Mouse (Mus musculus): ENCODE data around the gene Ephb1. TPM values are rescaled to one million over a fixed set of nuclear protein-coding genes. Genes with fewer than 3 reads are reported as not detected.
A peak's percentile ranks its signal among the peaks of the same experiment; 100 is the strongest.

Gene Ephb1
- total RNA-seq, 2 experiments from 2014 or later: 1.8 to 2.1 TPM

DNA sequence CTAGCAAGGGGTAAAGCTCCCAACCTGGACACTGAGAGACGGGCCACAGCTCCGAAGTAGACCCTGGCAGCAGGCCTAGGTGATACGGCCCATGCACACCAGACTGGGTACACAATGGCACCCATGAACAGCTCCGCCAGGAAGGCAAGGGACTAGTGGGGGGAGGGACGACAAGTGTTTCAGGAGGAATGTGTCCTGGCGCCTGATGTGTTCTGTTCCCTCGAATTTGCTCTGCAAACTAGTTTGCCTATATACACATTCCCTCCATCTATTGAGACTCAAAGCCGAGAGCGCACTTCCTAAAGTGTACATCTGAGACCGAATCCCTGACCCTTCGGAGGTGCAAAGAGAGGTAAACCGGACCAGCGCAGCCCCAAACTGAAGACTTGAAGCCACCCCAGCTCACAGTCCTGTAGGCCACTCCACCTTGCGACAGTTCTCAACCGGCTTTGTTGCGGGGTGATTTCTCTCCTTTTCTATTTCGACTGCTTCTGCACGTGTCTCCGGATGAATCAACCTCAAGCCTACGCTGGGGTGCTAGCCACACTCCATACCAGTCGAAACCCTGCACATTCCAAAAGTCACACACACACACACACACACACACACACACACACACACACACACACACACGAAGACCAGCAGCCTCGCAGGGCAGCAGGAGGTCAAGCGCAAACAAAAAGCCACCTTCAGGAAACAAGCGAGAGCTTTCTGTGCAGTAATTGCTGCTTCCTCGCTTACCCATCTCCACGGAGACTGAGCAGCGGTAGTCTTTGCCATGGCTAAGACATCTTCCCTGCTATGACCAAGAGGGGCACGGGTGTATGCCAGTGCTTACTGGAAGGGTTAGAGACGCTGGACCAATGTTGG is 2.1 kb downstream of the Ephb1 start:
- DNase-seq (ENCODE audit: low spot score in 2 of 2): no peak

DNA sequence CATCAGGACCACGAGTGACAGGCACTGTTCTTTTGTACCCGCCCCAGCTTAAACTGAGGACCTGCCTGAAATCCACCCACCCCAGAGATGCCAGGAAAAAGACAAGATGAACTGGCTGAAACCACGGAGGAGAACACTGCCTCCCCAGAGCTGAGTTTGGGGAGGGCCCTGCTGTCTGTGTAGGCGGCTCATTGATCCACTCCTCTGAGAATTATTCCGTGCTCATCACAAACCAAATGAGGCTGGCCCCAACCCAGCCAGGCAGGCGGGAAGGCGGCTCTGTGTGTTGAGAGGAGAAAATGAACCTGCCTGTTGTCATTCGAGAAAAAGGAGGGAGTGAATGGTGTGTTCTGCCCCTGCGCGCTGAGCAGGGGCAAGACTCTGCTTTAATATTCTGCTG is 2.8 kb downstream of the Ephb1 start:
- no peak for DNase-seq (ENCODE audit: low spot score in 2 of 2)

DNA sequence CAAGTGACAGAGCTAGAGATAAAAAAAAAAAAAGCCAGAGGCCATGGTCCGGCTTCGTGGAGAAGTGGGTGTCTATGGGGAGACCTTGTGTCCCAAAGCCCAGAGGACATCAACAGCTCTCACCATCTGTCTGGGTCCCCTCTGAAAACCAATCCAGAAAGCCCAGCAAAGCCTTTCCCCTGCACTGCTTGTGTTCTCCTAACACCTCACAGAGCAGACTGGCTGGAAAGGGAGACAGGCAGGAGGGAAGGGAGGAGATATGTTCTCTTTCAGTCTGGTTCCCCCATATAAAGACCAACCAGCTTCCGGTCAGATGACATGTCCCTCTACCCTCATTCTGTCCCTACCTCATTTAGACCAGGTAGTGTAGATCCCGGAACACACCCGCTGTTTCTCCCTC is 3.3 kb downstream of the Ephb1 start:
- no peak for DNase-seq (ENCODE audit: low spot score in 2 of 2)

DNA sequence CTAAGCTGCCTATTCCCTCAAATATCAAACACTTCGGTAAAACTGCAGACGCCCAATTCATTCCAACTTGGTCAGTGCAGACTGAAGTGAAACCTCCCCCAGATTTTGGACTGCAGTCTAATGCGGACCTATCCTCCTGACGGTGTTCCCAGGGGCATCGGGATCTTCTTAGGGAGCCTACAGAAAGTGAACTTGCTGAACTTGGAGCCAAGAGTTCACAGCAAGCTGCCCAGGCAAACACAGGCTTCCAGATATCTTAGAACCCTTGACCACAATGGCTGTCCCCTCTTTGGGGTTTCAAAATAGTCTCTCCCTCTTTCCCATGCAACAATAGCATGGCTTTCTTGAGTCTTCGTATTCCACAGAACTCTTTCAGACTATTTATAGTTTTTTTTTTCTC is 3.8 kb downstream of the Ephb1 start:
- no peak for DNase-seq (ENCODE audit: low spot score in 2 of 2)

DNA sequence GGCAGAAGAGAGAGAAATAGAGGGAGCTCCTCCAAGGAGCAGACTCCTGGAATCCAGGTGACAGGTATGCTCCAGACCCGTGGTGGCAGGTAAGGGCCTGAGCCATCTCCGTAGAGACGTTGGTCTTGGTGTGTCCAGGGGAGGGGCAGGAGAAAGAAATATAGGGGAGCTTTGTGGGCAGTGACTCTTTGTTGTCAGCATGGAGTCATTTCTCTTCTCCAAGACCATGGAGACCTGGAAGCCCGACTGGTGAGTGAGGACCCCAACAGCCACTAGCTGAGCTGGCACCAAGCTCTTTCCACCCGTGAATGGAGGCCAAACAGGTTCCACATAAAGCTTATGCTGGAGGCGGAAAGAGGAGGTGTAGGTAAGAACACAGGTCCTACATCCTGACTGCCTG is 4.4 kb downstream of the Ephb1 start:
- no peak for DNase-seq (ENCODE audit: low spot score in 2 of 2)

GRCm38 (mm10) chr9:102346801-102347200 is 7.7 kb downstream of the Ephb1 start:
- no peak for DNase-seq (ENCODE audit: low spot score in 2 of 2)

DNA sequence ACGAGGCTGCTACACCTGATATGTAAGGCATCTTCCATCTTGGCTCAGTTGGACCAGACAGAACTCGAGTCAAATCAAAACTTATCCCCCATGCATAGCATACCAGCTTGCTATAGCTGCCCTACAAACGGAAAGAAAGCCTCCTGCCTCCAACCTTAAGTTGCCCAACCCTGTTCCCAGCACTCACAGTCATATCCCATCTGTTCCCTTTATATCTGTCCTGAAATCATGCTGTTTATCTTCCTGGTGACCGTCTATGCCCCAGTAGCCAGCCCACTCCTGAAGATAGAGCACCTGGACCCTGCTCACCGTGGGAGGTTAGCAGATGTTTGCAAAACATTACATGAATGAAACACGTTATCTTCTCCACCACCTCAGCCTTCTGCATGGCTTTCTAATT is 9.0 kb downstream of the Ephb1 start:
- DNase-seq (ENCODE audit: low spot score in 2 of 2): no peak

DNA sequence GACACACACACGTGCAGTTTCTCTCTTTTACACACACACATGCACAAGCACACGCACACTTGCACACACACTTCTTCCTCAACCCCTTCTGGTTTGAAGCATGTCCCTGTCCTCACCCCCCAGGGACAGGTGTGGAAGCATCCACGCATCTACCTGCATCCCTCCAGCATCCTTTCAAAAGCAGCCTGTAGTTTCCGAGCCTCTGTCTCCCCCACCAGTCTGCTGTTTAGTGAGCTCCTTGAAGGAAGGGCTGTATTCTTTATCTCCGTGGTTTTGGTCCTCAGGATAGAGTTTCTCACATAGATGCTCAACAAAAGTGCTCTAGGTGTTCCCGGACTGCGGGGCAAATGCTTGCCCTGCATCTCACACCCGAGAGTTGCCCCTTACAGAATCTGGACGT is 9.4 kb downstream of the Ephb1 start:
- no peak for DNase-seq (ENCODE audit: low spot score in 2 of 2)

DNA sequence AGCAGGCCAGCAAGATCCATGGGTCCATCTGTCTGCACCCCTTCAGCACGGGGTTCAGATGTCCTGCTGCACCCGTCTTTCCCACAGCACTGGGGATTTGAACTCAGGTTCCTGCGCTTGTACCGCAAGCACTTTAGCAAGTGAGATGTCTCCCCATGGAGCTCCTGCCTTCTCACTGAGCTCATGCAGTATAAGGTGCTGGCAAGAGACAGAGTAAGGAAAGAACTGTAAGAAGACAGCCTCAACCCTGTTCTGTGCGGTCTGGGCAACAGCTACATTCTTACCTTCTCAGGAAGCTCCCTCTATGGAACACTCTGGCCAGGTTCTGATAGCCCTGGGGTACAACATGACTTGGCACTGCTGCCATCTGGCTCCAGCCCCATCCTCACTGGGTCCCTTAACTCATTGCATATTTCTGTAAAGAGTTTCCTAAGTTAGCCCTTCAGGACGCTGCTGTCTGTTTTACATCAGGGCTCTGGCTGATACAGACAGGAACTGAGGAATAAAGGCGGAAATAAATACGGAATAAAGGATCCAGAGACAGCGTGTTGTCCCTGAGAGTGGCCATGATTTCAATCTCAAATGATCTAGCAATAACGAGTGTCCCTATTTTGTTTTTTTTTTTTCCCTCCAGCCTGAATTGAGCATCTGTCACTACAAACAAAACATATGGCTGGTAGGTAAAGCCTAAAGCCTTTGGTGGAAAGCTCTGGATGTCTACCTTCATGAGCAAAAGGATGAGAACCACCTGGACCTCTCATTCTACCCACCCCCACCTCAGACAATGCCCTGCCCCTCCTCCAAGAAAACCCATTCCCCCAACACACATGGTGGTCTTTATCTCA is 10.2 kb downstream of the Ephb1 start:
- DNase-seq (ENCODE audit: low spot score in 2 of 2): no peak

DNA sequence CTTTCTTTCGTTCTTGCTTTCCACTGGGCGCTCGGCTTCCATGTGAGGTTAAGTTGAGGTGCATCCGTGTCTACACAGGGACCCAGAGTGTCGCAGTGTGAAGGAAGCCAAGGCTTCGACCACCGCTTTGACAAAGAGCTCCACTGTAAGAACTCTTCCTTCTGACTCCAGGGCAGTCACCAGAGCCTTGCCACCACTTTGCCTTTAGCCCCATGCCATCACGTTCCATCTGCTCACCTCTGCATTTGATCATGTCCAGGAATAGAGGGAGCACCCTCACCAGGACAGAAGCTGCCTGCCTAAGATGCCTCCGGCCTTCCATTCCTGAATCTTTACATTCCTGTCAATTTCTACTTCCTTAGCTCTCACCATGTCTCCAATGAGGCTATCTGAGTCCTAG is 11.4 kb downstream of the Ephb1 start:
- no peak for DNase-seq (ENCODE audit: low spot score in 2 of 2)

GRCm38 (mm10) chr9:102342026-102342425 is 12.5 kb downstream of the Ephb1 start:
- DNase-seq (ENCODE audit: low spot score in 2 of 2): no peak

GRCm38 (mm10) chr9:102340768-102341167 is 13.7 kb downstream of the Ephb1 start:
- DNase-seq (ENCODE audit: low spot score in 2 of 2): peak in 1 of 2 experiments; percentile 8

GRCm38 (mm10) chr9:102335571-102336282 is 18.8 kb downstream of the Ephb1 start:
- DNase-seq (ENCODE audit: low spot score in 2 of 2): peak in 1 of 2 experiments; percentile 5

GRCm38 (mm10) chr9:102330266-102331060 is 24.0 kb downstream of the Ephb1 start:
- no peak for DNase-seq (ENCODE audit: low spot score in 2 of 2)

GRCm38 (mm10) chr9:102327625-102328150 is 26.8 kb downstream of the Ephb1 start:
- DNase-seq (ENCODE audit: low spot score in 2 of 2): no peak

DNA sequence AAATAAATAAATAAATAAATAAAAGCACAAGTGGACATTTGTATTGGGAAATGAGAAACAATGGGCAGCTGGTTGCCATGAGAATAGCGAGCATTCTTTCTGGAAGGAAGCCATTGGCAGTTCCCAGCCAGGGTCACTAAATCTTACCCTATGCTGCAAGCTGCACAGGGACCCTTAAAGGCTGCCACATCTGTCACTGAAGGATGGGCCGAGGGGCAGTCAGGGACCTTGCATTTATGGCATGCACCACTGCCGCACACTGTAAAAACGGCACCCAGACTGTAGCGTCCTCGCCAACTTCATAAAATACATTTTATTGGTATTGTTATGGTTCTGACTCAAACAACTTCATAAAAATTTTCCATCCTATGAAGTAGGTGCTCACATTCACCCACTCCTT is 39.1 kb downstream of the Ephb1 start:
- DNase-seq (ENCODE audit: low spot score in 2 of 2): no peak

GRCm38 (mm10) chr9:102314795-102315194 is 39.7 kb downstream of the Ephb1 start:
- DNase-seq (ENCODE audit: low spot score in 2 of 2): no peak

GRCm38 (mm10) chr9:102310431-102310830 is 44.1 kb downstream of the Ephb1 start:
- no peak for DNase-seq (ENCODE audit: low spot score in 2 of 2)

- DNase-seq (ENCODE audit: low spot score in 2 of 2): no peak
These were observed 45.2 kb downstream of the Ephb1 start for GRCm38 (mm10) chr9:102309278-102309677.

DNA sequence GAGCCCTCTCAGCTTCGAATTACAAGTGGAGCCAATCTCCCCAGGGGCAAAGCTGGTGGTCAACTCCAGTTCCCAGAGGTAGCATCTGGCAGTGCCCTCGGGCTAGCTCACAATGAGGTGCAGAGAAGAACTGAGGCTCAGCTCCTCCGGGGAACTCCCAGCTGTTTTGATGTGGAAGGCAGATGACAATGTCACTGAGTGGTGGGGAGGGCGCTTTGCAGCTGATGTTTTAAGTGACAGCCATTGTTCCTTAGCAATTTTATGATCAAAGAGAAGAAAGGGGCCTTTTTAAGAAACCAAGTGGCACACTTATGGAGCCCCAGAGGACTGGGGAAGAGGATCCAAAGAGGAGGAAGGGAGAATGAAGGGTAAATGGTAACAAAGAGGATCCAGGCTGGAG is 46.8 kb downstream of the Ephb1 start:
- DNase-seq (ENCODE audit: low spot score in 2 of 2): no peak
